Mouse (Mus musculus) megakaryocyte, embryonic 14.5 days (primary cell): ENCODE results near the gene Acbd3. TPM values are rescaled to one million over a fixed set of nuclear protein-coding genes. Genes with fewer than 3 reads are reported as not detected.

Source experiments
- H3K27me3 ChIP-seq: replicated peaks from 2 replicates; pipeline ENCODE3; 2012; ENCODE audit warnings: inconsistent platforms
- H3K36me3 ChIP-seq: replicated peaks from 2 replicates; pipeline ENCODE3; 2012; ENCODE audit warnings: low read length, inconsistent platforms, mixed read lengths
- H3K4me1 ChIP-seq: 2 replicates; pipeline ENCODE4 v1.6.1; 2012; ENCODE audit warnings: inconsistent platforms
- H3K4me3 ChIP-seq: replicated peaks from 2 replicates; pipeline ENCODE3; 2012; ENCODE audit warnings: moderate library complexity, mild to moderate bottlenecking, inconsistent platforms
- H3K9me3 ChIP-seq: 2 replicates; pipeline ENCODE4 v1.6.1; 2012; ENCODE audit warnings: inconsistent platforms
- FLI1 ChIP-seq: IDR thresholded peaks from 2 replicates; pipeline ENCODE4 v1.6.1; 2012; ENCODE audit warnings: low read length, inconsistent platforms, mixed read lengths
- GATA1 ChIP-seq: IDR thresholded peaks from 3 replicates; pipeline ENCODE4 v1.6.1; 2012; ENCODE audit warnings: mixed read lengths, low read length, inconsistent platforms, borderline replicate concordance
- polyA plus RNA-seq: library from polyadenylated mRNA; stranded (reverse); fragments of >175 nt; gene quantifications from 2 replicates; pipeline ENCODE4 v1.2.3, GENCODE M21; 2012; ENCODE audit warnings: low replicate concordance; ENCODE audit not compliant: insufficient read depth

Gene Acbd3
- polyA plus RNA-seq, 1 experiment = 3.6 TPM

DNA sequence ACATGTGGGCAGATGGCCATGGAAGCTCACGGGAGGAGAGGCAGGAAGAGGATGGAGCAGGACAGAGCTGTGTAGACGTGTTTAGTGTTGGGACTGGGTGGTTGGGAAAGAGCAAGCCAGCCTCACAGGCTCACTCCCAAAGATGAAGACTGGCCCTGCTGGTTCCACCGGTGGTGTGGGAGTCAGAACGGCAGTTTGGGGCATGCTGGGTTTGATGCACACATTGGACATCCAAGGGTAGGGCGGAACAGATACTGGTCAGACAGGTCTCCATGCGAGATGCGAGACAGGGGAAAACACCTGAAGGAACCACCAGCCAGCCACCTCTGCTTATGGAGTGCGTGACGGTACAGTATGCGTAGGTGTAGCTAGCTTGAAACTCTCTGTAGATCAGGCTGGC is 53.1 kb downstream of the Acbd3 start:
- Histone ChIP-seq H3K27me3 (peaks cover 41% of the 10 kb centered on the region), H3K4me3 (peak overlapping the region; percentile 18), H3K9me3 (peaks cover 11% of the 10 kb centered on the region), H3K36me3 (peaks cover 2% of the 10 kb centered on the region), H3K4me1 (peaks cover 59% of the 10 kb centered on the region)
- TF ChIP-seq GATA1 = no peak
- no peak for TF ChIP-seq FLI1

DNA sequence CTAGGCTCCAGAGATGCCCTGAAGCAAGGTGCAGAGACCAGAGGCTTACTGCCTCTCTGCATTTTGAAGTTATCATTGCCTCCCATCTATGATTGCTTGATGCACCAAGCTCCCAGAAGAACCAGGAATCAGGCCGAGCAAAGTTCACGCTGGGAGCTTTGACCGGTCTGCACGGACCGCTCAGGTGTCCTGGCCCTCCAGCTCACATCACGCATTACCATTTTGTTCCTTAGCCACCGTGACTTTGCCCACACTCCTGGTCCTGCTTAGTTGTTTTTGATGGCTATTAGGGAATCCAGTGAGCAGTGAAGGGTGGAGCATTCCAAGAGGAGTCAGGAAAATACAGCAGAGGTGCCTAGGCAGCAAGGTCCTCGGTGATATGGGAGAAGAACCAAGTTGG is 54.4 kb downstream of the Acbd3 start:
- H3K27me3 ChIP-seq = peaks cover 44% of the 10 kb centered on the region
- H3K36me3 ChIP-seq = no peaks in the 10 kb centered on the region
- H3K9me3 ChIP-seq = peaks cover 4% of the 10 kb centered on the region
- H3K4me1 ChIP-seq = peaks cover 53% of the 10 kb centered on the region
- no peak for TF ChIP-seq GATA1
- no peak for TF ChIP-seq FLI1
- no peak overlapping the region for H3K4me3 ChIP-seq

- peaks cover 3% of the 10 kb centered on the region for H3K9me3 ChIP-seq
- TF ChIP-seq GATA1 = no peak
- no peak for TF ChIP-seq FLI1
- no peak overlapping the region for H3K4me3 ChIP-seq
- H3K36me3 ChIP-seq = no peaks in the 10 kb centered on the region
- H3K27me3 ChIP-seq = peaks cover 53% of the 10 kb centered on the region
- peaks cover 49% of the 10 kb centered on the region for H3K4me1 ChIP-seq
These were observed 55.4 kb downstream of the Acbd3 start for GRCm38 (mm10) chr1:180781250-180781649.

DNA sequence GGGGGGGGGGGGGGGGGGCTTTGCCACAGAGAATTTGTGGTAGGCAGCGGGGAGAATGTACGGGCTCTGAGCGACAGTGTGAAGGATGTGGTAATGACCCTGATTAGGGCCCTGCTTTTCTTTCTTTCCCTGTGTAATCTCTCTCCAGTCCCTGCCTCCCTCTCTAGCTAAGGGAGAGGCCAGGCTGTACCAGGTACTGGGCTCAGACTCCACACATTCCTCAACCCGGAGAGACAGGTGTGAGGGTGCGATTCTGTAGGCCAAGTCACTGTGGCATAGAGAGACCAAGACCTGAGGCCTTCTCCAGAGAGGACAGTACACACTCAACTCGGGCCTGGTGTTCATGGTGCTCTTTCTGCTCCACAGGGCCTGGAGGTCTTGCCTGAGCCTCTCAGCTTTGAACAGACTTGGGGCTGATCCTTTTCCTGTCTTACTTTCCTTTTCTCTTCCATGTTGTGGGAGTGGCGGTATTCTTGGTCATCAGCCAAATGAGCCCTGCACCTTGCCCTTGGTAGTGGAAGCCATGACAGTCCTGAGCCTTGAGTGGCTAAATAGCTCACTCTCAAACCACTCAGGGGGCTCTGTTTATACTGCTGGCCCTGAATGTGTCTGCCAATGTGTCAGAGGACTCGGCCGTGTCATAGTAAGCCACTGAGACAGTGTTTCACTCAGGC is 57.2 kb downstream of the Acbd3 start:
- Histone ChIP-seq H3K27me3 (peaks cover 59% of the 10 kb centered on the region), H3K4me3 (no peak overlapping the region), H3K9me3 (peaks cover 6% of the 10 kb centered on the region), H3K4me1 (peaks cover 37% of the 10 kb centered on the region), H3K36me3 (no peaks in the 10 kb centered on the region)
- no peak for TF ChIP-seq GATA1
- no peak for TF ChIP-seq FLI1

GRCm38 (mm10) chr1:180783580-180783928 is 57.7 kb downstream of the Acbd3 start:
- no peaks in the 10 kb centered on the region for H3K36me3 ChIP-seq
- TF ChIP-seq FLI1 (no peak), GATA1 (no peak)
- peaks cover 33% of the 10 kb centered on the region for H3K4me1 ChIP-seq
- no peak overlapping the region for H3K4me3 ChIP-seq
- peaks cover 11% of the 10 kb centered on the region for H3K9me3 ChIP-seq
- H3K27me3 ChIP-seq = peaks cover 55% of the 10 kb centered on the region

GRCm38 (mm10) chr1:180791821-180792480 is 66.1 kb downstream of the Acbd3 start:
- TF ChIP-seq FLI1 (no peak), GATA1 (no peak)
- H3K9me3 ChIP-seq = peaks cover 17% of the 10 kb centered on the region
- peaks cover 9% of the 10 kb centered on the region for H3K36me3 ChIP-seq
- peaks cover 43% of the 10 kb centered on the region for H3K27me3 ChIP-seq
- peaks cover 53% of the 10 kb centered on the region for H3K4me1 ChIP-seq
- H3K4me3 ChIP-seq = peak overlapping the region; percentile 80

DNA sequence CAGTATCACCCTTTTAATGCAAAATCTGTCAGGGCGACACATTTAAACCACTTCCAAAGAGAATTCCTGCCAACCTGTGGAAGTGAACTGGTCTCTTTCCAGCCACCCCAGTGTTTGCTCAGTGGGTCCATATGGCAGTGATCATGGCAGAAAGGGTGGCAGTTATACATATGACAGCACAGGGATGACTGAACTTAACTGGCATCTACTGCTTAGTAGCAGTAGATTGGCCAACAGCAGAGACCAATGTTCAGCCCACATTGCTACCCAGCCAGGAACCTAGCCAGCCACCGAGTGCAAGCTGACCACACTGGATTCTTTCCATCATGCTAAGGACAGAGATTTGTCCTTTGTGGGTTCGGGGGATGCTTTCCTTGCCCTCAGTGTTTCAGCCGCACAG is 67.0 kb downstream of the Acbd3 start:
- TF ChIP-seq GATA1 = no peak
- no peak for TF ChIP-seq FLI1
- Histone ChIP-seq H3K36me3 (peaks cover 11% of the 10 kb centered on the region), H3K27me3 (peaks cover 50% of the 10 kb centered on the region), H3K4me1 (peaks cover 56% of the 10 kb centered on the region), H3K9me3 (peaks cover 17% of the 10 kb centered on the region), H3K4me3 (no peak overlapping the region)

GRCm38 (mm10) chr1:180793445-180794117 is 67.7 kb downstream of the Acbd3 start:
- Histone ChIP-seq H3K27me3 (peaks cover 51% of the 10 kb centered on the region), H3K36me3 (peaks cover 11% of the 10 kb centered on the region), H3K4me1 (peaks cover 64% of the 10 kb centered on the region), H3K9me3 (peaks cover 9% of the 10 kb centered on the region), H3K4me3 (no peak overlapping the region)
- no peak for TF ChIP-seq GATA1
- no peak for TF ChIP-seq FLI1

DNA sequence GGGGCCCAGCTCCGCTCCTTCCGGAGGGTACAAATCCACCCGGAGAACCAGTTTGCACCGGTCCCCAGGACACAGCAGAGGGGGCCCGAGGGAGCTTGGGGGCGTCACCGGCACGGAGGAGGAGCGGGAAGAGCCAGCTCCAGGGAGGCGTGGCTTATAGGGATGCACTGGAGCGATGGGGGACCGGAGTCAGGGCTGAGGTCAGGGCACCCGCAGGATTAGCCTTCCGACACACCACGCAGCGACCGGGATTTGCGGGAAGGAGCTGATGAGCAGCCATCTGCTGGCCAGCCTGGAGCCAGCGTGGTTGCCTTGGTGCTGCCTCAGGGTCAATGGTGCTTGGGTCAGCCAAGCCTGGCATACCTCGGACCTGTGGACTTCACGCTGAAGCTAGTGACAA is 68.3 kb downstream of the Acbd3 start:
- H3K27me3 ChIP-seq = peaks cover 48% of the 10 kb centered on the region
- peaks cover 70% of the 10 kb centered on the region for H3K4me1 ChIP-seq
- H3K4me3 ChIP-seq = peak overlapping the region; percentile 62
- H3K9me3 ChIP-seq = peaks cover 4% of the 10 kb centered on the region; the same call in 1 of the 2 replicates
- TF ChIP-seq FLI1 (no peak), GATA1 (no peak)
- peaks cover 13% of the 10 kb centered on the region for H3K36me3 ChIP-seq

DNA sequence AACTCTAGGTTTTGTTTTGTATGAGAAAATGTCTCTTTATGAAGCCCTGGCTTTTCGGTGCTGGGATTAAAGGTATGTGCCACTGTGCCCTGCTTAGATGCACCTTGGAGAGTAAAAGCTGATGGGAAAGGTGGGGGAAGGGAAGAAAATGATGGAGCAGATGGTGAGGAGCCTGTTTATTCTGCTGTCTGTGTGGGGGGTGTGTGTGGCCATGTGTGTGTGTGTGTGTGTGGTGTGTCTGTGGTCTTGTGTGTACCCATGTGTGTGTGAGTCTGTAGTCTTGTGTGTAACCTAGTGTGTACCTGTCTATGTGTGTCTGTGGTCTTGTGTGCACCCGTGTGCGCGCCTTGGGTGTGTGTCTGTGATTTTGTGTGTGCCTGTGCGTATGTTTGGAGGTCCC is 72.8 kb downstream of the Acbd3 start:
- no peak overlapping the region for H3K4me3 ChIP-seq

DNA sequence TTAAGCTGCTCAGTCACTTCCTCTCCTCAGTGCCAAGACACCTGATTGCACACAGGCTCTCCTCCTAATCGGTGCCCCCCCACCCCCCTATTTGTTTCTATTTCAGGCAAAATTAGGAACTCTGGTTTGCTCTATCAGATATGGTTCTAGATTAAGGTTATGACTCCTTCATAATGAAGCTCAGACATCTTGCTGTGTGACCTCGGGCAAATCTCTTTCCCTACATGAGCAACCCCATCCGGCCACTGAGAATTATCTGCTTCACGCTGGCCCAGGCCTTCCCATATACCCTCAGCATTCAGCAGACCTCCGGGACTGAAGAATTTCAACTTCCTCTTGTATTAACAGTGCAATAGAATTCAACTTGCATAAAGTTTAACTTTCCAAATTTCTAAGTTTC is 73.4 kb downstream of the Acbd3 start:
- H3K4me3 ChIP-seq = no peak overlapping the region
- TF ChIP-seq GATA1 (peak; percentile 66; the same call in 1 of the 3 replicates), FLI1 (no peak)
- peaks cover 47% of the 10 kb centered on the region for H3K36me3 ChIP-seq

More for the DNA sequence above, 72.8 kb downstream of the Acbd3 start:
- TF ChIP-seq GATA1 (no peak), FLI1 (no peak)
- peaks cover 36% of the 10 kb centered on the region for H3K27me3 ChIP-seq
- H3K36me3 ChIP-seq = peaks cover 41% of the 10 kb centered on the region
- H3K9me3 ChIP-seq = no peaks in the 10 kb centered on the region
- H3K4me1 ChIP-seq = peaks cover 62% of the 10 kb centered on the region

More for the DNA sequence above, 73.4 kb downstream of the Acbd3 start:
- Histone ChIP-seq H3K9me3 (no peaks in the 10 kb centered on the region), H3K4me1 (peaks cover 62% of the 10 kb centered on the region), H3K27me3 (peaks cover 30% of the 10 kb centered on the region)
